Mouse (Mus musculus) forebrain, embryonic 12.5 days (tissue): Measurements from ENCODE around the gene Scn11a. TPM values are rescaled to one million over a fixed set of nuclear protein-coding genes. Genes with fewer than 3 reads are reported as not detected.

Experiments used
- ATAC-seq: fragments of 200-750 bp; cut with Nextera tagmentation; 2 replicates; pipeline ENCODE4 v1.8.0; 2017; ENCODE audit warnings: moderate TSS enrichment; ENCODE audit not compliant: low FRiP score
- H3K27ac ChIP-seq: fragments of 300-500 bp; sonication (generic); 2 replicates; pipeline ENCODE4 v1.5.1; 2016; ENCODE audit warnings: mild to moderate bottlenecking
- H3K27me3 ChIP-seq: fragments of 300-500 bp; sonication (generic); 2 replicates; pipeline ENCODE4 v1.6.1; 2016; ENCODE audit warnings: mild to moderate bottlenecking
- H3K36me3 ChIP-seq: fragments of 300-500 bp; sonication (generic); replicated peaks from 2 replicates; pipeline ENCODE4 v1.6.1; 2016; ENCODE audit warnings: mild to moderate bottlenecking
- H3K4me1 ChIP-seq: fragments of 300-500 bp; sonication (generic); 2 replicates; pipeline ENCODE4 v1.6.1; 2016
- H3K4me2 ChIP-seq: fragments of 300-500 bp; sonication (generic); 2 replicates; pipeline ENCODE4 v1.6.1; 2016; ENCODE audit warnings: mild to moderate bottlenecking, moderate library complexity
- H3K4me3 ChIP-seq: fragments of 300-500 bp; sonication (generic); replicated peaks from 2 replicates; pipeline ENCODE4 v1.5.1; 2016; ENCODE audit warnings: mild to moderate bottlenecking
- H3K9ac ChIP-seq: fragments of 300-500 bp; sonication (generic); 2 replicates; pipeline ENCODE4 v1.6.1; 2016; ENCODE audit warnings: mild to moderate bottlenecking
- H3K9me3 ChIP-seq: fragments of 300-500 bp; sonication (generic); 2 replicates; pipeline ENCODE4 v1.6.1; 2016
- WGBS: fragments of 180-500 bp; shearing (Covaris S2); methylation state at CpG from one replicate; pipeline ENCODE4 v1.1.7; 2016; 5-methylcytosine and 5-hydroxymethylcytosine counted together
- polyA plus RNA-seq: library from polyadenylated mRNA; unstranded; fragments of >200 nt; fragmentation: Nextera tagmentation; extraction: Ambion mirVana; gene quantifications from 2 replicates; pipeline ENCODE4 v1.2.1, GENCODE M21; 2016

Scn11a gene
- polyA plus RNA-seq, 1 experiment from 2014 or later = 0.88 TPM

DNA sequence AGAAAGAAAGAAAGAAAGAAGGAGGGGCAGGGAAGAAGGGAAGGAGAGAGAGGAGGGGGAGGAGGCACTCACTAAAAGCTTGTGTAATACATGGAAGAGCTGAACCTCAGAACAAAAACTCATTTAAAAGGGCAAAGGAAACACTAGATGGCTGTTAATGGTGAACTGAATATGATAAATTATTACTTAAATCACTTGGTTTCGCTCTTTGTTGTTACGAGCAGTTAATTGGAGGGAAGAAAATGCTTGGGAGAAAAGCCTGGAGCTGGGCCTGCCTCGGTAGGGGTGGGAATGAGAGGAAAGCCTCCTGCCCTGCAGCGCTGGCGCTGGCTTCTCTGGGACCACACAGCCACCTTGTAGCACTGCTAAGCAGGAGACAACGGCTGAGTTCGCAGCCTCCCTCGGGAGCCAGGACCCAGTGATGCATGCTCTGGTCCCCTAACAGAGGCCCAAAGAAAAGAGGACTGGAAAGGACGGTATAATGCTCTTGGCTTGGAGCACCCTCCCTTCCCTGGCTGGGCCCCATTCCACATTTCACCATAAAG is 10.4 kb upstream of the Scn11a start:
- ATAC-seq = no peak
- no peaks in the 10 kb centered on the region for H3K36me3 ChIP-seq
- no peaks in the 10 kb centered on the region for H3K9me3 ChIP-seq
- peaks cover 28% of the 10 kb centered on the region for H3K4me1 ChIP-seq
- no peaks in the 10 kb centered on the region for H3K27me3 ChIP-seq
- 35% methylated on average over 9 of the region's 9 CpGs for WGBS
- no peak overlapping the region for H3K4me3 ChIP-seq
- no peak overlapping the region for H3K9ac ChIP-seq
- H3K27ac ChIP-seq = peak overlapping the region; percentile 25; the same call in 1 of the 2 replicates
- H3K4me2 ChIP-seq = no peak overlapping the region

GRCm38 (mm10) chr9:119831001-119831400 is 5.7 kb upstream of the Scn11a start:
- H3K4me3 ChIP-seq = no peak overlapping the region
- no peak for ATAC-seq
- no peak overlapping the region for H3K4me2 ChIP-seq
- no peaks in the 10 kb centered on the region for H3K9me3 ChIP-seq
- no peaks in the 10 kb centered on the region for H3K27me3 ChIP-seq
- no peak overlapping the region for H3K9ac ChIP-seq
- H3K4me1 ChIP-seq = peaks cover 7% of the 10 kb centered on the region
- WGBS = 78% methylated on average over 2 of the region's 2 CpGs
- H3K27ac ChIP-seq = no peak overlapping the region
- no peaks in the 10 kb centered on the region for H3K36me3 ChIP-seq

GRCm38 (mm10) chr9:119823722-119824121 is 1.5 kb downstream of the Scn11a start:
- Histone ChIP-seq H3K9me3 (no peaks in the 10 kb centered on the region), H3K36me3 (no peaks in the 10 kb centered on the region), H3K27ac (no peak overlapping the region), H3K4me1 (no peaks in the 10 kb centered on the region), H3K4me3 (no peak overlapping the region), H3K27me3 (no peaks in the 10 kb centered on the region), H3K9ac (no peak overlapping the region), H3K4me2 (no peak overlapping the region)
- 83% methylated on average over 9 of the region's 9 CpGs for WGBS
- no peak for ATAC-seq

- Histone ChIP-seq H3K27ac (no peak overlapping the region), H3K36me3 (no peaks in the 10 kb centered on the region), H3K9me3 (no peaks in the 10 kb centered on the region), H3K4me2 (no peak overlapping the region), H3K27me3 (no peaks in the 10 kb centered on the region), H3K4me3 (no peak overlapping the region), H3K9ac (no peak overlapping the region), H3K4me1 (no peaks in the 10 kb centered on the region)
- WGBS = 93% methylated on average over 5 of the region's 5 CpGs
- ATAC-seq = no peak
Measured at GRCm38 (mm10) chr9:119813631-119814030, 11.6 kb downstream of the Scn11a start.

DNA sequence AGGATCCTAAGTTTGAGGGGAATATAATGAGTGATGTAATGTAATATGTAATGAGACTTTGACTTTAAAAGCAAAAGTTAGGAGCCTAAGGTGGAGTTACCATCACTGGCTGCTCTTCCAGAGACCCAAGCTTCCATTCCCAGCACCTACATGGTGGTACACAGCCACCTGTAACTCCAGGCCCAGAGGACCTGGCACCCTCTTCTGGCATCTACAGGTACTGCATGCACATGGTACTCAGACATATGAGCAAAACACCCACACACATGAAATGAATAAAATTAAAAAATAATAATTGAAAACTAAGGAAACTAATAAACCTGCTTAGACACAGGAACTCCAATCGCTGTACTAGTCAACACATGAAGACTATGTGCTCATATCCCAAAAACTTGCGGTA is 18.8 kb downstream of the Scn11a start:
- H3K4me1 ChIP-seq = peaks cover 34% of the 10 kb centered on the region
- WGBS = 81% methylated on average over 2 of the region's 2 CpGs
- no peak for ATAC-seq

GRCm38 (mm10) chr9:119804501-119804847 is 20.8 kb downstream of the Scn11a start:
- H3K4me2 ChIP-seq = peak overlapping the region; percentile 36; the same call in 1 of the 2 replicates
- peaks cover 37% of the 10 kb centered on the region for H3K4me1 ChIP-seq
- H3K4me3 ChIP-seq = no peak overlapping the region
- H3K27me3 ChIP-seq = no peaks in the 10 kb centered on the region
- H3K9me3 ChIP-seq = no peaks in the 10 kb centered on the region
- H3K36me3 ChIP-seq = no peaks in the 10 kb centered on the region
- H3K27ac ChIP-seq = peak overlapping the region; percentile 94
- 0 out of 2 replicates have a peak overlapping the region, but pooled peaks have one; percentile 8 for H3K9ac ChIP-seq
- WGBS = 81% methylated on average over 11 of the region's 11 CpGs
- ATAC-seq = no peak

More for the DNA sequence above, 18.8 kb downstream of the Scn11a start:
- no peaks in the 10 kb centered on the region for H3K27me3 ChIP-seq
- H3K9me3 ChIP-seq = no peaks in the 10 kb centered on the region
- no peak overlapping the region for H3K9ac ChIP-seq
- no peaks in the 10 kb centered on the region for H3K36me3 ChIP-seq
- no peak overlapping the region for H3K27ac ChIP-seq
- no peak overlapping the region for H3K4me2 ChIP-seq
- H3K4me3 ChIP-seq = no peak overlapping the region

GRCm38 (mm10) chr9:119803845-119804500 is 21.3 kb downstream of the Scn11a start:
- Histone ChIP-seq H3K9ac (0 out of 2 replicates have a peak overlapping the region, but pooled peaks have one; percentile 8), H3K27me3 (no peaks in the 10 kb centered on the region), H3K4me2 (peak overlapping the region; percentile 36), H3K27ac (peak overlapping the region; percentile 94), H3K9me3 (no peaks in the 10 kb centered on the region), H3K4me3 (no peak overlapping the region), H3K4me1 (peaks cover 37% of the 10 kb centered on the region), H3K36me3 (no peaks in the 10 kb centered on the region)
- 28% methylated on average over 15 of the region's 15 CpGs for WGBS
- ATAC-seq = peak; percentile 54

GRCm38 (mm10) chr9:119803169-119803827 is 22.0 kb downstream of the Scn11a start:
- H3K4me1 ChIP-seq = peaks cover 37% of the 10 kb centered on the region
- H3K27me3 ChIP-seq = no peaks in the 10 kb centered on the region
- H3K4me3 ChIP-seq = no peak overlapping the region
- peak overlapping the region; percentile 94 for H3K27ac ChIP-seq
- H3K9ac ChIP-seq = no peak overlapping the region
- no peaks in the 10 kb centered on the region for H3K36me3 ChIP-seq
- no peaks in the 10 kb centered on the region for H3K9me3 ChIP-seq
- ATAC-seq = peak; percentile 93
- 13% methylated on average over 16 of the region's 16 CpGs for WGBS
- peak overlapping the region; percentile 36 for H3K4me2 ChIP-seq

- H3K27me3 ChIP-seq = no peaks in the 10 kb centered on the region
- H3K9me3 ChIP-seq = peaks cover 5% of the 10 kb centered on the region; the same call in 1 of the 2 replicates
- peaks cover 37% of the 10 kb centered on the region for H3K4me1 ChIP-seq
- H3K4me3 ChIP-seq = no peak overlapping the region
- H3K27ac ChIP-seq = 0 out of 2 replicates have a peak overlapping the region, but pooled peaks have one; percentile 6
- H3K4me2 ChIP-seq = no peak overlapping the region
- no peaks in the 10 kb centered on the region for H3K36me3 ChIP-seq
- ATAC-seq = no peak
- WGBS = 79% methylated on average over 6 of the region's 6 CpGs
- H3K9ac ChIP-seq = no peak overlapping the region
Measured at GRCm38 (mm10) chr9:119801460-119801859, 23.8 kb downstream of the Scn11a start.

GRCm38 (mm10) chr9:119796791-119797190 is 28.5 kb downstream of the Scn11a start:
- Histone ChIP-seq H3K27me3 (no peaks in the 10 kb centered on the region), H3K4me2 (no peak overlapping the region), H3K27ac (no peak overlapping the region), H3K9me3 (peaks cover 5% of the 10 kb centered on the region; the same call in 1 of the 2 replicates), H3K4me1 (peaks cover 4% of the 10 kb centered on the region; the same call in 1 of the 2 replicates), H3K36me3 (no peaks in the 10 kb centered on the region), H3K9ac (no peak overlapping the region), H3K4me3 (no peak overlapping the region)
- no peak for ATAC-seq
- WGBS = 40% methylated on average over 4 of the region's 4 CpGs

GRCm38 (mm10) chr9:119795254-119795912 is 29.9 kb downstream of the Scn11a start:
- 85% methylated on average over 15 of the region's 15 CpGs for WGBS
- no peaks in the 10 kb centered on the region for H3K27me3 ChIP-seq
- ATAC-seq = no peak
- H3K4me2 ChIP-seq = no peak overlapping the region
- no peak overlapping the region for H3K27ac ChIP-seq
- H3K4me3 ChIP-seq = no peak overlapping the region
- H3K9ac ChIP-seq = no peak overlapping the region
- peaks cover 5% of the 10 kb centered on the region; the same call in 1 of the 2 replicates for H3K9me3 ChIP-seq
- no peaks in the 10 kb centered on the region for H3K4me1 ChIP-seq
- no peaks in the 10 kb centered on the region for H3K36me3 ChIP-seq

GRCm38 (mm10) chr9:119794470-119794869 is 30.8 kb downstream of the Scn11a start:
- H3K9ac ChIP-seq = no peak overlapping the region
- no peaks in the 10 kb centered on the region for H3K36me3 ChIP-seq
- H3K27ac ChIP-seq = no peak overlapping the region
- peaks cover 5% of the 10 kb centered on the region; the same call in 1 of the 2 replicates for H3K9me3 ChIP-seq
- no peak overlapping the region for H3K4me2 ChIP-seq
- no peaks in the 10 kb centered on the region for H3K4me1 ChIP-seq
- H3K4me3 ChIP-seq = no peak overlapping the region
- 76% methylated on average over 4 of the region's 4 CpGs for WGBS
- H3K27me3 ChIP-seq = no peaks in the 10 kb centered on the region
- ATAC-seq = no peak
